Mouse (Mus musculus): Measurements from ENCODE around the gene Ehmt2.
"Not testable (repeated sequence)": the region's sequence is repeated elsewhere in the genome, so short reads cannot be mapped to it uniquely, and the experiment has no call there.

Ehmt2 gene

DNA sequence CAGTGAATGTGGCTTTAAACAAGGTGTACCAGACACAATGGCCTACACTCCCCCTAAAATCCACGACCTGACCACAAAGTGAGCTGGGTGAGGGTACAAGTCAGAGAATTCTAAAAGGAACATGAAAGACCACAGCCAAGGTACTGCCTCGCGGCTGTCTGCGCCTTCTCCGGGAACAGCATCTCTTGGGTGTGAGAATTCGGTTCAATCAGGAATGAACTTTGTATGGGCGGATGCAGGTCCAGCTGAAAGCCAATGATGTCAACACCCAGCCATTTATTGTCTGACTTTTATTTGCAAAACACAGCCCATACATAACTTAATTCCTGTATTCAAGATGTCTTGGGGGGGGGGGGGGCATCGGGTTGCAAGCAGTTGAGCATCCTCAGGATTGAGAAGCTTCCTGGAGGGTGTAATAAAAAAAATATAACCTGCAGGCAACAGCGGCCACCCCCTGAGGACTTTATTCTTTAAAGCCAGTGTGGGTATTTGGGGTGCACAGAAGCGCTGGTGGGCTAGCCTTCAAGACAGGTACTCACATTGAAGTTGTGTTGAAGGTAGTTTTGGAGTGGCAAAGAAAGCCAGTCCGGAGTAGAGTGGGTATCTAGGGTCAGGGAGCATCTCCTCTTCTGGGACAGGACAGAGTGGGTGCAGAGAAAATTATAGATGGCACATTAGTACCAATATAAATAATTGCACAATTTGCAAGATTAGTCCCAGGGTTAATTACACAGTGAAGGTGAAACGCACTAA, 5.0 kb upstream of the Ehmt2 start:
- DNase-seq (ENCODE audit: low spot score), result no peak

DNA sequence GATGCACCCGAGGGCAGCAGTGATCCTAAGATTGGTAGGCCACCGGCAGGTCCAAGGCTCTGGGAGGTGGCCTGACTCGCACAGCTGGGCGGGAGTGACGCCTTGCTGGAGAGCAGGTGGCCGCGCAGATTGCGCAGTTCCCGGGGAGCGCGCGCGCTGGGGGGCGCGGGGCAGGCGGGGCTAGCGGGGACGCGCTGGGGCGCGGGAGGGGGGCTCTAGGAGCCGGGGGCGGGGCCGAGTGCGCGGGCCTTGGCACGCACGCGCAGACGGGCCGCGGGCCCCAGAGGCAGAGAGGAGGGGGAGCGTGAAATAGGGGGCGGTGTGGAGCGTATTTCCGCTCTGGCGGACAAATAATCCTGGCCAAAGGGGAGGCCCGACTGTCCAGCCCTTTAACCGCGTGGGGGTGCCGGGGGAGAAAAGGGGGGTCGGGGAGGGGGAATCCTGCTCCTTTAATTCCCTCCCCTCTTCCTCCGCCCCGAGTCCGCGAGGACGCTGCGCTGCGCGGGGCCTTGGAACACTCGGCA, 4.1 kb upstream of the Ehmt2 start:
- DNase-seq (ENCODE audit: low spot score), result peak; percentile 97

DNA sequence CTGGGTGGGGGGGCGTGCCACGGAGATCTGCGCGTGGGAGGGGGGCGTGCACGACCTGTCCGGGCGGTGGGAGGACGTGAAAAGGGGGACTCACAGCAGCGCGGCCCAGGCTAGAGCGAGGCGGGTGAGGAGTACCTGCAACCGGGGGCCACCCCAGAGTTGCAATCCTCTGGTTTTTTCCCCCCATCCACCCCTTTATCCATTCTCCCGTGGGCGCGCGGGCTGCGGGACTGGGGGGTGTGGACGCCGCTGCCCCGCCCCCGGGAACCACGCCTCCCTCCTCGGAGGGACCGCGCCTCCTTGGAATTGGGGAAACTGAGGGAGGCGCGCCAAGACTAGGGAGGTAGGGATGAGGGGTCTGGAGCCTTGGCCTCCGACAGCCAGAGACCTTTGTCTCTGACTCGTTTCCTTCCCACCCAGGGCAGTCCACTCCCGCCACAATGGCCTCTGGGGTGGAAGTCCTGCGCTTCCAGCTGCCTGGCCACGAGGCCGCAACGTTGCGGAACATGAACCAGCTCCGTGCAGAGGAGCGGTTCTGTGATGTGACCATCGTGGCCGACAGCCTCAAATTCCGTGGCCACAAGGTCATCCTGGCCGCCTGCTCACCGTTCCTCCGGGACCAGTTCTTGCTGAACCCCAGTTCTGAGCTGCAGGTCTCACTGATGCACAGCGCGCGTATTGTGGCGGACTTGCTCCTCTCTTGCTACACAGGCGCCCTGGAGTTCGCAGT, 3.3 kb upstream of the Ehmt2 start:
- peak; percentile 43 for DNase-seq (ENCODE audit: low spot score)

DNA sequence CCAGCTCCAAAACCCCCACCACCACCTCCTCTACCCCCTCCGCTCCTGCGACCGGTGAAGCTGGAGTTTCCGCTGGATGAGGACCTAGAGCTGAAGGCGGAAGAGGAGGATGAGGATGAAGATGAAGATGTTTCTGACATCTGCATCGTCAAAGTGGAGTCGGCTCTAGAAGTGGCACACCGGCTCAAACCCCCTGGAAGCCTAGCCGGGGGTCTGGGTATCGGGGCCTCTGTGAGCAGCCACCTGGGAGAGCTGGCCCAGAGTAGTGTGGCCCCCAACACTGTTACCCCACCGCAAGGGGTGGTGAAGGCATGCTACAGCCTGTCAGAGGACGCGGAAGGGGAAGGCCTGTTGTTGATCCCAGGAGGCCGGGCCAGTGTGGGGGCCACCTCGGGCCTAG, 2.5 kb upstream of the Ehmt2 start:
- DNase-seq (ENCODE audit: low spot score), result no peak

DNA sequence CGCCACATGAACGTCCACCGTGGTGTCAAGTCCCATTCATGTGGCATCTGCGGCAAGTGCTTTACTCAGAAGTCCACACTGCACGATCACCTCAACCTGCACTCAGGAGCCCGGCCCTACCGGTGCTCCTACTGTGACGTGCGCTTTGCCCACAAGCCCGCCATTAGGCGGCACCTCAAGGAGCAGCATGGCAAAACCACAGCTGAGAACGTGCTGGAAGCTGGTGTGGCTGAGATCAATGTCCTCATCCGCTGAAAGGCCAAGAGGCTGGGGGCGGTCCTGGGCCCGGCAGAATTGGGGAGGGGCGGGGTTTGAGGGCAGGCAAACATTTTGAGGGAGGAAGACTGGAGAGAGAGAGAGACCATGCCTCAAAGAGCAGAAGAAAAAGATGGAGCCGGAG, 1.9 kb upstream of the Ehmt2 start:
- no peak for DNase-seq (ENCODE audit: low spot score)

DNA sequence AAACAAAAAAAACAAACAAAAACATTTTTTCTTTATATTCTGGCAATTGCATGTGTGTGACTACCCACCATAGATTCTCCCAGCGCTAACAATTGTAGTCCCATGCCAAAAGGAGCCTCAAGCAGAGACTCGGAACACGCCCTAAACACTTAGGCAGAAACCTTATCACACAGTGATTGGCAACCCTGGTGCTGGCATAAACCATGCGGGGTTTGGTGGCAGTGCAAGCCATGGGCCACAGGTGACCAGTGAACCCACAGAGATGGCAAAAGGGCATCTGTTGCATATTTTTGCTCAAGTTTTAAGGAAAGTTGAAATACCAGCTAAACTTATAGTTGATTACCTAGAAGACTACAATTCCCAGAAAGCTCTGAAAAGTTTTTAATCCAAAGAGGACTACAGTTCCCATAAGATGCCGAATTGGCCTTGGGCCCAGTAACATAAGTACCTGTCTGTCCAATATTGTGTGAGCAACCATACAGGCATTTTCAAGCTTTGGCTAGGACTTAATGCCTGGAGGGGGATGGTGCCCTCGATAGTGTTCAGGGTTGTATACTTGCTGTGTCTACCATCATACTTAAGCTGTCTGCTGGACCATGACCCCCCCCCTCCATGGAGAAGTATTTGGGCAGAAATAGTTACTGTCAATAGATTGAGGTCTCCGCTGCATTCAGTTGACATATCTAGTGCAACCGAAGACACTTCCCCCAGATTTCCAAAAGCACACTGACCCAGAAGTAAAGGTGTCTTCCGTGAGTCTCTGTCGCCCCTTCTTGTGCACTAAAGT, 703 bp upstream of the Ehmt2 start:
- DNase-seq (ENCODE audit: low spot score), result peak; percentile 65

DNA sequence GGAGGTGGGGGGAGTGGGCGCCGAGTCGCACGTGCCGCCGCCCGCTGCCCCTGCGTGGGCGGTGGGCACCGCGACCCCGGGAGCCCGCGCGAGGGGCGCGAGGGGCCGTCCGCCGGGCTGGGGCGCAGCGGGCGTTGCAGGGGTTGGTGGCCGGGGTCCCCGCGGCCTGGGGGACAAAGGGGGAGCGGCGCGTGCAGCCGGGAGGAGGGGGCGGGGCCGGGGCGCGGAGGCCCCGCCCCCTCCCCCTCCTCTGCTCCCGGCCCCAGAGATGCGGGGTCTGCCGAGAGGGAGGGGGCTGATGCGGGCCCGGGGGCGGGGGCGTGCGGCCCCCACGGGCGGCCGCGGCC, 410 bp downstream of the Ehmt2 start:
- DNase-seq (ENCODE audit: low spot score), result no peak

DNA sequence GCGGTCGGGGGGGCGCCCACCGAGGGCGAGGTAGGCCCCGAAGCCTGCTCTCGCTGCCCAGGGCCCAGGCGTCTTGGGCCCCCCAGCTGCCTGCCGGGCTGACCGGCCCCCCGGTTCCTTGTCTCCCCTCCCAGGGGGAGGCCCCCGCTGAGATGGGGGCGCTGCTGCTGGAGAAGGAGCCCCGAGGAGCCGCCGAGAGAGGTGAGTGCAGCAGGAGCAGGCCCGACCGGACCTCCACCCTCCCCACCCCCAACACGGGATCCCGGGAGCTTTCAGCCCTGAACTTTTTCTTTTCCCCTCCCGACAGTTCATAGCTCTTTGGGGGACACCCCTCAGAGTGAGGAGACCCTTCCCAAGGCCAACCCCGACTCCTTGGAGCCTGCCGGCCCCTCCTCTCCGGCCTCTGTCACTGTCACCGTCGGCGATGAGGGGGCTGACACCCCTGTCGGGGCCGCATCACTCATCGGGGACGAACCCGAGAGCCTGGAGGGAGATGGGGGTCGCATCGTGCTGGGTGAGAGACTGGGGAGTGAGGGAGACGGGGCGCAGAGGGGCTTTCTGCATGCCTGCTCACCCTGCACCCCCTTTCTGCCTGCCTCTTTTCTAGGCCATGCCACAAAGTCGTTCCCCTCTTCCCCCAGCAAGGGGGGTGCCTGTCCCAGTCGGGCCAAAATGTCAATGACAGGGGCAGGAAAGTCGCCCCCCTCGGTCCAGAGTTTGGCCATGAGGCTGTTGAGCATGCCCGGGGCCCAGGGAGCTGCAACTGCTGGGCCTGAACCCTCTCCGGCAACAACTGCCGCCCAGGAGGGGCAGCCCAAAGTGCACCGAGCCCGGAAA, 1.0 kb downstream of the Ehmt2 start:
- peak; percentile 30 for DNase-seq (ENCODE audit: low spot score)

DNA sequence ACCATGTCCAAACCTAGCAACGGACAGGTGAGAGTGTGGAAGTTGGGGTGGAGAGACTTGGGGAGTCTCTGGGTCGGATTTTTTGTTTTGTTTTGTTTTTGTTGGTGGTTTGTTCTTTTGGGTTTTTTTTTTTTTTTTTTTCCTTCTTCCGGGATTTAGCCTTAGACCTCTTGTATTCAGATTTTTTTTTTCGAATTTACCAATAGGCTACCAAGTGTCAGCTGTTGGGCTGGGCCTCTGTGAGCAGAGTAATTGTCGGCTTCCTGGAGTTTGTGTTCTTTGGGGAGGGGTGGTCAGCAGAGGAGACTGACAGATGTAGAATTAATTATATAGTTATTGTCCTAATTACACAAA, 1.6 kb downstream of the Ehmt2 start:
- peak; percentile 56 for DNase-seq (ENCODE audit: low spot score)

DNA sequence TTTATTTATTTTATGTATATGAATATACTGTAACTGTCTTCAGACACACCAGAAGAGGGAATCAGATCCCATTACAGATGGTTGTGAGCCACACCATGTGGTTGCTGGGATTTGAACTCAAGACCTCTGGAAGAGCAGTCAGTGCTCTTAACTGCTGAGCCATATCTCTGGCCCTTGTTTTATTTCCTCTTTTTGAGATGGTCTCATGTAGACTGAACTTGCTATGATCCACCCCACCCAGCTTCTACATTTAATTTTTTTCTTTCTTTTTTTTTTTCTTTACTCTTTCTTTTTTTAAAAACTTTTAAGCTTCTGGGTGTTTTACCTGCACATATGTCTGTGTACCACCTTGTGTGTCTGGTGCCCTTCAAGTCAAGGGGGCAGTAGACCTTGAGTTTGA, 2.6 kb downstream of the Ehmt2 start:
- DNase-seq (ENCODE audit: low spot score), result not testable (repeated sequence)

DNA sequence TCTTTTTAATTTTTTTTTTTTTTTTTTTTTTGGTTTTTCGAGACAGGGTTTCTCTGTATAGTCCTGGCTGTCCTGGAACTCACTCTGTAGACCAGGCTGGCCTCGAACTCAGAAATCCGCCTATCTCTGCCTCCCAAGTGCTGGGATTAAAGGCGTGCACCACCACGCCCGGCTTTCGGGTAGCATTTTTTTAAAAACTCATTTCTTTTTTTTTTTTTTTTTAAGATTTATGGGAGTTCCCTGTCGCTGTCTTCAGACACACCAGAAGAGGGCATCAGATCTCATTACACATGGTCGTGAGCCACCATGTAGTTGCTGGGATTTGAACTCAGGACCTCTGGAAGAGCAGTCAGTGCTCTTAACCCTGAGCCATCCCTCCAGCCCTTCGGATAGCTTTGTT, 3.7 kb downstream of the Ehmt2 start:
- DNase-seq (ENCODE audit: low spot score), result not testable (repeated sequence)

DNA sequence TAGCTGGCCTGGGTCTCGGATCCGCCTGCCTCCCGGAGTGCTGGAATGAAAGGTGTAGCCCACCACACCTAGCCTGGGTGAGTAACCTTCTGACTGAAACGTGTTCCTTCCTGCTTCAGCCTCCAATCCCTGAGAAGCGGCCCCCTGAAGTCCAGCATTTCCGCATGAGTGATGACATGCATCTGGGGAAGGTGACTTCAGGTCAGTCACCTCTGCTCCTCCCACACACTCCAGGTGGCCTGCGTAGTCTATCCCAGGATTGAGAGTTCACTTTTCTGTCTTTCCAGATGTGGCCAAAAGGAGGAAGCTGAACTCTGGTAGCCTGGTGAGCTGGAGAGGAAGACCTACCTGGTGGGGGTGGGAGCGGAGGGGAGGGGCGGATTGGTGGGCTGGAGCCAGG, 4.6 kb downstream of the Ehmt2 start:
- no peak for DNase-seq (ENCODE audit: low spot score)

DNA sequence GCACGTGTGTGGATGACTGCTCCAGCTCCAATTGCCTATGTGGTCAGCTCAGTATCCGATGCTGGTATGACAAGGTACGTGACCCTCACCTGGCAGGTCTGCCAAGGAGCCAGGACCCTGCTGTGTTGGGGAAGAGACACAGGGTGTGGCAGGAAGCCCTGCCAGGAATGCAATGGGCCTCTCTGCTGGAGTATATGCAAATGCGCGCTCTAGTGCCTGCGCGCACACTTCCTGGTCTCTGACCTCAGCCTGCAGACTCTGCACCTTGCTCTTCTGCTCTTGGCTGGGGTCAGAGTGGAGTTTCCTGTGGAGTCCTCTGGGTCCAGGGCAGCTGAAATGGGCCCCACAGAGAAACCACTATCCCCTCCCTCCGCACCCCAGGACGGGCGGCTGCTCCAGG, 12.7 kb downstream of the Ehmt2 start:
- no peak for DNase-seq (ENCODE audit: low spot score)

DNA sequence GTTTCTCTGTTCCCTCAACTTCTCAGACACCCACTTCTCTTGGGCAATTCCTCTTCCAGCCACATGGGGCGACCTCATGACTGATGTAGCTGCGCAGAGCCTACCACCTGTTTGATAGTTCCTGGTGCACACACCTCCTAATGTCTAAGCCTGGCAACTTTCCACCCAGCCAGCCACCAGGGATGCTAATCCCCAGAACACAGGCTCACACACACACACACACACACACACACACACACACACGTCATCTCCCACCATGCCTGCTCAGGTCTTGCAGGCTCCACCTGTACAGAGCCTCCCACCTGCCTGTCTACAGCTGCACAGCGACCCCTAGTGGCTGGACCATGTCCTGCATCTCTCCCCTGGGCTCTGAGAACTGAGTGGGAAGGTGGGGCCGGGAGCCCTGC, 13.7 kb downstream of the Ehmt2 start:
- DNase-seq (ENCODE audit: low spot score), result peak; percentile 81

DNA sequence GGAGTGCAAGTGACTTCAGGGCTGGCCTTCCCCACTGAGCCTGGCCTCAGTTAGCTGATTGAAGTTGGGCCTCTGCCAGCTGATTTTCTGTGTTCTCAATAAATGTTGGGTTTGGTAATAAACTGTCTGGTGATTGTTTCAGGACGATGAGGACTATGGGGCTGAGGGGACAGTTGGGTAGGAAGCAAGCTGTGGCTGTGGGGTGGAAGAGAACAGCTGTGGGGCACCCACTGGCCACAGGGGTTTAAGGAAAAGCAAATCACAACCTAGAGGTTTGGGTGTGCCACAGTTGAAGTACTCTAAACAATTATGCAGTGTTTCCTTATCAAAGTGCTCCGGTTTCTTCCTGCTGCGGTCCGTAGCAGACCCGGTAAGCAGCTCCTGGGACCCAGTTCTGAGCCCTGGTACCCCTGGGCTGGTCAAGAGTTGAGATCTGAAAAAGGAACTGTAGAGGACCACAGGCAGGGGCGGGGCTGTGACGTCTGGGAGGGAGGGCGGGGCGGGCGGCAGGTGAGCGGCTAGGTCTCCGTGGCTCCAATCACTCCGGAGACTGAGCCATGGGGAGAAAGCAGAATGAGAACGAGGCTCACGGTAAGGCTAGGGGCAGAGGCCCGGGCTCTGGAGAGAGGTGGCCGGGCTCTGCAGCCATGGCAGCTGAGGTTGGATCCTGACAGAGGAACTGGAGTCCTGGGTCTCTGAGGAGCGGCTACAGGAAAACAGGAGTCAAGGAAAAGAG, 15.8 kb downstream of the Ehmt2 start, which contains the start of gene Slc44a4:
Slc44a4 (plus strand) TSS at position 537 of the 736 bp plus-strand sequence.
- no peak for DNase-seq (ENCODE audit: low spot score)

DNA sequence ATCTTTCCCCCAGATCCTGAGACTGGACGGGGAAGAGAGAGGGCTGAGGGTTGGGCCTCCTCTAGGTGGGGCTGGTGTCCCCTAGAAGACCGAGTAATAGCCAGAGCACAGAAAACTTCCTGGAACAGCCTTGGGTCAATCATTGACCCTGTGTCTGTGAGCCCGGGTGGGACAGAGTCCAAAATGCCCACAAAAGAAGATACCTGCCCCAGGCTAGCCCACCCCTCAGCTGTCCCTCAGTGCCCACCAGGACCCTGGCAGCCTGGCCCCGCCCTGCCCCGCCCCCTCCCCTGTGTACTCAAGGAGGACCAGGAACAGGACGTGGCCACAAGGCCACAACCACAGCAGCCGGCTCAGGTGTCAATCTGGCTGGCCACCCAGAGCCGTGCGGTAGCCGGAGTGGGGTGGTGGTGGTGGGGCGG, 17.2 kb downstream of the Ehmt2 start:
- DNase-seq (ENCODE audit: low spot score), result peak; percentile 51

DNA sequence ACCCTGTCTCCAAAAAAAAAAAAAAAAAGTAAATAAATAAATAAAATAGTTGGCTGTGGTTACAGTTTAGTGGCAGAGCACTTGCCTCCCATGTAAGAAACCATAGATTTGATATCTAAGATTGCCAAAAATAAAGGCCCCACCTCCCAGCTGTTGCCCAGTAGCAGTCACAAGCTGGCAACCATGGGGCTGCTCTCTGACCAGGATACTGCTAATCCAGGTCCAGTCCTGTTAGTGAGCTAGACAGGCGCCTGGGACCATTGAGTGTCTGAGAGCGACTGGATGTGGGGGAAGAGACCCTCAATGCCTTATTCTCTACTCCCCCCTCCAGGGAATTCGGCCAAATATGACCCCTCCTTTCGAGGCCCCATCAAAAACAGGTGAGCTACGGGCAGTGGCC, 18.0 kb downstream of the Ehmt2 start:
- no peak for DNase-seq (ENCODE audit: low spot score)

DNA sequence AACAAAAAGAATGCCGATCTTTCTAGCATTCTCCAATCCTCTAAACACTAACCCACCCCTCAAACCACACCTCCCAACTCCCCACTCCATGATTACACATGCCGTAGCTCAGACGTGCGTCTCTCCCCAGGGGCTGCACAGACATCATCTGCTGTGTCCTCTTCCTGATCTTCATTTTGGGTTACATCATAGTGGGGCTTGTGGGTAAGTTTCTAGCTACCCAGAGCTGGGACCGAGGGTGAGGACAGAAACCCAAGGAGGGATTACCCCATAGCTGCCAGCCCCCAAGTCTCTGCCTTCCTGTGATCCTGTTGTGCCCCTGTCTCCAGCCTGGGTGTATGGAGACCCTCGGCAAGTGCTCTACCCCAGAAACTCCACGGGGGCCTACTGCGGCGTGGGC, 18.9 kb downstream of the Ehmt2 start:
- no peak for DNase-seq (ENCODE audit: low spot score)

DNA sequence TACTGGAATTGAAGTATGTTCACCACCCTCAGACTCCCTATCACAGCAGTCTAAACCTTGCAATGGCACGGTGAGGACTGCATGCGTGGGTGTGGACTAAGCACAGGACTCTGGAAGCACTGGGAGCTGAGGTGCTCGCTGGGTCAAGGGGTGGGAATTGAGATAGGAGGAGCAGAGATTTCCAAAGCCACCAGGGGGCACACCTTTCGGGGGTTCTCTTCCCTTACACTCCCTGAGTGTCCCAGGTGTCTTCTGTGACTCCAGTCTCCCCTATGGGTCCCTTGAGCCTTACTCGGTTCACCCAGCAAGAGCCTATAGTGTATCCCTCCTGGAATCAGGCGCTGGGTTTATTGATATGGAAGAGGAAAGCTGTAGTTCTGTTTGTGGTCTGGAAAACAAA, 24.7 kb downstream of the Ehmt2 start:
- peak; percentile 26 for DNase-seq (ENCODE audit: low spot score)

DNA sequence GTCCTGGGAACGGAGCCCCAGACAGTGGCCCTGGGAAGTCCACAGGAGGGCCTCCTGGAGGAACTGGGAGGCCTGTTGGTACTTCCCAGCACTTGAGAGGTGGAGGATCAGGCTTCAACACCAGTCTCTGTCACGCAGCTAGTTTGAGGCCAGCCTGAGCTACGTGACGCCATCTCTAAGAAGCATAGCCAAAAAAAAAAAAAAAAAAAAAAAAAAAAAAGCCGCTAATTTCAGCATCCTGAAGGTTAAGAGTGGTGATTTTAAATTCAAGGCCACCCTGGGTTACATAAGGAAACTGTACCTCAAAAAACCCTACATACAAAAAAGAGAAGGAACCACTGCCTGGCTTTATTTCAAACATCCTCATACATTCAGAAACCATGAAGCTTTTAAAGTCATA, 26.0 kb downstream of the Ehmt2 start:
- DNase-seq (ENCODE audit: low spot score), result no peak

Measured in MN1 (cell line).